Mouse (Mus musculus): ENCODE measurements at regions not wholly inside any gene's neighbourhood (a gene's known extent, or its start where the extent isn't known, plus 50 kb on each side); places are given as distances from the start of the nearest gene placed in this dataset.

DNA sequence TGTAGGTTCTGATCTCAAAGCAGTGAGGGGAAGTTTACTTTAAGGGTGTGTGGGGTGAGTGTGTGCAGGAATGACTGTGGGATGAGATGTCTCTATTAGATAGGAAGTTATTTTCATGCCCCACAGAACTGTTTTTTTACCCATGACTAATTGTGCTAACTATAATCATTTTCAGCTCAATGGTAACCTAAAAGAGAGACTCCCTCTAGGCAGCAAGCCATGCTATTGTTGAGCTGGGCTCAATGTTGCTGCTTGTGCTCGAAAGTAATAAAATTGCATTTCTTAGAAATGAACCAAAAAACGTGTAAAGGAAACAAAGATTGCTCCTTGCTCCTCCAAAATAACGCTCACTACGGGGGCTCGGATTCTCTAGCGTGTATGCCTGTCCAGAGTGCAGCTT is 146.2 kb downstream of the Ddx11 start:
- TF ChIP-seq CTCF (conservative IDR thresholded peaks at IDR 0.05; ENCODE audit: insufficient read depth, insufficient read length, low read depth, low read length) (no peak), POLR2A (IDR thresholded peaks at IDR 0.05; ENCODE audit: low read depth, low read length) (no peak)
